Mouse (Mus musculus) central nervous system, embryonic 18 days (tissue): ENCODE results near the gene Chst13. TPM values are rescaled to one million over a fixed set of nuclear protein-coding genes. Genes with fewer than 3 reads are reported as not detected.

Experiments
- polyA plus RNA-seq: library from polyadenylated mRNA; depleted of rRNA; stranded (reverse); fragments of >200 nt; gene quantifications from 2 replicates; pipeline ENCODE4 v1.2.3, GENCODE M21; 2012; rRNA removed

The Chst13 gene
- 0.08 and 0.43 TPM in 2 replicates for polyA plus RNA-seq

GRCm38 (mm10) chr6:90324991-90325390 is at the start of gene Chst13:
Gene Chst13, minus strand, starts transcription at chr6:90325185.

GRCm38 (mm10) chr6:90368976-90369724 is 44.2 kb upstream of the Chst13 start, which contains the start of gene Zxdc:
Gene Zxdc, plus strand, starts transcription at chr6:90369492.

GRCm38 (mm10) chr6:90332561-90333425 is 7.8 kb upstream of the Chst13 start, which contains the start of gene Uroc1:
Gene Uroc1, plus strand, starts transcription at chr6:90333284.

GRCm38 (mm10) chr6:90300919-90301318 is 24.1 kb downstream of the Chst13 start, which contains the start of gene BC048671:
Gene BC048671, plus strand, starts transcription at chr6:90301219.

Other genes with a start within 250 kb of the Chst13 start
- not detected in 2 replicates for gene Vmn1r49, start 246.7 kb downstream of the Chst13 start, polyA plus RNA-seq
- gene Vmn1r50, start 223.8 kb downstream of the Chst13 start, polyA plus RNA-seq = not detected in 2 replicates
- not detected in 2 replicates for gene Vmn1r51, start 202.6 kb downstream of the Chst13 start, polyA plus RNA-seq
- gene Vmn1r52, start 150.4 kb downstream of the Chst13 start, polyA plus RNA-seq = not detected in 2 replicates
- not detected in 2 replicates for gene V1ra8, start 122.4 kb downstream of the Chst13 start, polyA plus RNA-seq
- 0.08 TPM in 1 of 2 replicates, not detected in the other for gene Vmn1r53, start 100.7 kb downstream of the Chst13 start, polyA plus RNA-seq
- gene Vmn1r54, start 78.9 kb downstream of the Chst13 start, polyA plus RNA-seq = not detected in 2 replicates
- not detected in 2 replicates for gene BC048671, start 24.0 kb downstream of the Chst13 start, polyA plus RNA-seq
- 0.01 TPM in 1 of 2 replicates, not detected in the other for gene Uroc1, start 8.1 kb upstream of the Chst13 start, polyA plus RNA-seq
- gene Zxdc, start 44.3 kb upstream of the Chst13 start, polyA plus RNA-seq = 17.6 and 19.1 TPM in 2 replicates
- 12.7 and 14.2 TPM in 2 replicates for gene Cfap100, start 103.6 kb upstream of the Chst13 start, polyA plus RNA-seq
- 12.9 and 16.2 TPM in 2 replicates for gene Klf15, start 137.4 kb upstream of the Chst13 start, polyA plus RNA-seq
- 36.6 and 41.0 TPM in 2 replicates for gene Aldh1l1, start 161.2 kb upstream of the Chst13 start, polyA plus RNA-seq